Mouse (Mus musculus) MEL-GATA-1-ER (cell line): ENCODE data around the gene Idh3g.
"Not testable (repeated sequence)": the region's sequence is repeated elsewhere in the genome, so short reads cannot be mapped to it uniquely, and the experiment has no call there.

Experiments used
- DNase-seq: peaks from one replicate; pipeline ENCODE4 v3.0.0-alpha.2; 2012; ENCODE audit warnings: low read depth; ENCODE audit errors: extremely low read depth

Idh3g gene

GRCm38 (mm10) chrX:73756334-73757140, 30.2 kb downstream of the Idh3g start, which contains the start of gene Plxnb3:
Plxnb3 (plus strand) TSS chrX:73757090.
- DNase-seq, result no peak

GRCm38 (mm10) chrX:73748977-73749376, 37.7 kb downstream of the Idh3g start:
- DNase-seq, result peak; percentile 16

- peak; percentile 4 for DNase-seq
Measured at GRCm38 (mm10) chrX:73744774-73745481, 41.8 kb downstream of the Idh3g start.

GRCm38 (mm10) chrX:73739841-73740240, 46.9 kb downstream of the Idh3g start:
- DNase-seq, result not testable (repeated sequence)

GRCm38 (mm10) chrX:73739151-73739550, 47.5 kb downstream of the Idh3g start:
- DNase-seq, result no peak

GRCm38 (mm10) chrX:73738155-73738554, 48.5 kb downstream of the Idh3g start:
- DNase-seq, result no peak

- no peak for DNase-seq
Measured at GRCm38 (mm10) chrX:73730908-73731307, 55.8 kb downstream of the Idh3g start.
